Mouse (Mus musculus): ENCODE data around the gene Ralgapa2.

- TF ChIP-seq CTCF (IDR thresholded peaks at IDR 0.05) (no peak), EP300 (IDR thresholded peaks at IDR 0.05; ENCODE audit: insufficient read depth, low read depth, low read length) (no peak)
These were observed 286.3 kb downstream of the Ralgapa2 start for GRCm38 (mm10) chr2:146225818-146226217.
